Mouse (Mus musculus) ovary, postnatal 36 days (tissue): Measurements from ENCODE around the gene Olfr935.

Experiments used
- DNase-seq: peaks from one replicate; pipeline ENCODE4 v3.0.0; 2022; ENCODE audit warnings: low spot score, mixed read lengths

Olfr935 gene

GRCm38 (mm10) chr9:38999583-38999982 is at the start of gene Olfr935:
TSS of gene Olfr935 (minus strand) at chr9:38999683.
- DNase-seq, result no peak

- DNase-seq, result no peak
These were observed 23.8 kb upstream of the Olfr935 start, which contains the start of gene Olfr146 for GRCm38 (mm10) chr9:39023277-39023676. TSS of gene Olfr146 (minus strand) at chr9:39023377.

- no peak for DNase-seq
These were observed 11.3 kb downstream of the Olfr935 start, which contains the start of gene Olfr934 for GRCm38 (mm10) chr9:38988215-38988614. TSS of gene Olfr934 (minus strand) at chr9:38988315.

GRCm38 (mm10) chr9:38972013-38972412 is 27.5 kb downstream of the Olfr935 start, which contains the start of gene Olfr933:
TSS of gene Olfr933 (plus strand) at chr9:38972313.
- no peak for DNase-seq

- DNase-seq, result no peak
These were observed 45.4 kb downstream of the Olfr935 start for GRCm38 (mm10) chr9:38954124-38954416.

- no peak for DNase-seq
These were observed 45.9 kb downstream of the Olfr935 start for GRCm38 (mm10) chr9:38953401-38954123.
